Mouse (Mus musculus): ENCODE results near the gene Lrsam1. TPM values are rescaled to one million over a fixed set of nuclear protein-coding genes. Genes with fewer than 3 reads are reported as not detected.

Lrsam1 gene
- total and polyA plus RNA-seq, 3 experiments = 5.0 to 12.8 (median 9.5) TPM

GRCm38 (mm10) chr2:32908272-32908671 is 53.1 kb downstream of the Lrsam1 start:
- TF ChIP-seq CTCF (IDR thresholded peaks at IDR 0.05; ENCODE audit: low read depth, low read length) (no peak), GATA2 (IDR thresholded peaks at IDR 0.05; ENCODE audit: borderline replicate concordance, low read depth, low read length) (no peak), POLR2AphosphoS5 (IDR thresholded peaks at IDR 0.05; ENCODE audit: insufficient replicate concordance, low read depth, low read length) (no peak), GATA1 (IDR thresholded peaks at IDR 0.05; ENCODE audit: borderline replicate concordance, low read length) (no peak), TAL1 (conservative IDR thresholded peaks at IDR 0.05; ENCODE audit: low read depth, low read length) (no peak)
- Histone ChIP-seq H3K9me3 (replicated peaks) (no peaks in the 10 kb centered on the region), H3K36me3 (replicated peaks) (no peaks in the 10 kb centered on the region), H3K4me3 (ENCODE audit: low read depth, low read length) (no peak overlapping the region), H3K27me3 (ENCODE audit: insufficient read depth, low read length) (peaks cover 60% of the 10 kb centered on the region), H3K4me1 (ENCODE audit: insufficient read depth, low read depth, low read length) (peaks cover 4% of the 10 kb centered on the region; the same call in 1 of the 2 replicates)
- ATAC-seq (ENCODE audit: extremely low read depth, insufficient number of reproducible peaks, low FRiP score, poor library complexity, severe bottlenecking) (no peak), DNase-seq (ENCODE audit: low spot score) (no peak)

- DNase-seq (ENCODE audit: low spot score) (no peak), ATAC-seq (ENCODE audit: extremely low read depth, insufficient number of reproducible peaks, low FRiP score, poor library complexity, severe bottlenecking) (no peak)
- no peak for TF ChIP-seq TAL1 (conservative IDR thresholded peaks at IDR 0.05; ENCODE audit: low read depth, low read length)
- TF ChIP-seq POLR2AphosphoS5 (IDR thresholded peaks at IDR 0.05; ENCODE audit: insufficient replicate concordance, low read depth, low read length) = no peak
- TF ChIP-seq GATA2 (IDR thresholded peaks at IDR 0.05; ENCODE audit: borderline replicate concordance, low read depth, low read length) = no peak
- TF ChIP-seq CTCF (IDR thresholded peaks at IDR 0.05; ENCODE audit: low read depth, low read length) = no peak
- peaks cover 63% of the 10 kb centered on the region for H3K27me3 ChIP-seq (ENCODE audit: insufficient read depth, low read length)
- peaks cover 4% of the 10 kb centered on the region; the same call in 1 of the 2 replicates for H3K4me1 ChIP-seq (ENCODE audit: insufficient read depth, low read depth, low read length)
- no peak overlapping the region for H3K4me3 ChIP-seq (ENCODE audit: low read depth, low read length)
- H3K36me3 ChIP-seq (replicated peaks) = no peaks in the 10 kb centered on the region
- no peaks in the 10 kb centered on the region for H3K9me3 ChIP-seq (replicated peaks)
Observed at GRCm38 (mm10) chr2:32907442-32907841, 54.0 kb downstream of the Lrsam1 start.

- no peak for TF ChIP-seq GATA2 (IDR thresholded peaks at IDR 0.05; ENCODE audit: borderline replicate concordance, low read depth, low read length)
- no peak for TF ChIP-seq CTCF (IDR thresholded peaks at IDR 0.05; ENCODE audit: low read depth, low read length)
- TF ChIP-seq TAL1 (conservative IDR thresholded peaks at IDR 0.05; ENCODE audit: low read depth, low read length) = no peak
- no peak for TF ChIP-seq POLR2AphosphoS5 (IDR thresholded peaks at IDR 0.05; ENCODE audit: insufficient replicate concordance, low read depth, low read length)
- no peak for TF ChIP-seq GATA1 (IDR thresholded peaks at IDR 0.05; ENCODE audit: borderline replicate concordance, low read length)
- Histone ChIP-seq H3K4me3 (ENCODE audit: low read depth, low read length) (no peak overlapping the region), H3K27me3 (ENCODE audit: insufficient read depth, low read length) (peaks cover 73% of the 10 kb centered on the region), H3K4me1 (ENCODE audit: insufficient read depth, low read depth, low read length) (no peaks in the 10 kb centered on the region), H3K36me3 (replicated peaks) (no peaks in the 10 kb centered on the region), H3K9me3 (replicated peaks) (no peaks in the 10 kb centered on the region)
- no peak for ATAC-seq (ENCODE audit: extremely low read depth, insufficient number of reproducible peaks, low FRiP score, poor library complexity, severe bottlenecking)
- no peak for DNase-seq (ENCODE audit: low spot score)
Observed at GRCm38 (mm10) chr2:32905297-32905696, 56.1 kb downstream of the Lrsam1 start.

DNA sequence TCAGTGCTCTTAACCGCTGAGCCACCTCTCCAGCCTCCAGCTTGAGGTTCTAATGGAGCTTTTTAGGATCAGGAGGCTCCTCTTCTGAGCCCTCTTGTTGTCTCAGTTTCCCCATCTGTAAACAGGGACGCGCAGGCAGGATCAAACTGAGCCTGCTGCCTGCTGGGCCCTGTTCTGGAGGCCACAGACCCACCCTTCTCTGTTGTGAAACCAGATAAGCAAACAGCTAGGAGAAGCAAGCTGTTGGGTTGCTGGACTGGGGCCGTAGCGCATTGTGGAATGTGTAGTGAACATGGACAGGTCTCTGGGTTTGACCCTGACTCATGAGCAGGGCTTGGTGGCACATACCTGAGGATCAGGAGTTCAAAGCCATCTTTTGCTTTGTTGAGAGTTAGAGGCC is 56.8 kb downstream of the Lrsam1 start:
- DNase-seq (ENCODE audit: low spot score) (no peak), ATAC-seq (ENCODE audit: extremely low read depth, insufficient number of reproducible peaks, low FRiP score, poor library complexity, severe bottlenecking) (no peak)
- Histone ChIP-seq H3K4me1 (ENCODE audit: insufficient read depth, low read depth, low read length) (no peaks in the 10 kb centered on the region), H3K27me3 (ENCODE audit: insufficient read depth, low read length) (peaks cover 73% of the 10 kb centered on the region), H3K9me3 (replicated peaks) (no peaks in the 10 kb centered on the region), H3K36me3 (replicated peaks) (no peaks in the 10 kb centered on the region), H3K4me3 (ENCODE audit: low read depth, low read length) (no peak overlapping the region)
- TF ChIP-seq GATA1 (IDR thresholded peaks at IDR 0.05; ENCODE audit: borderline replicate concordance, low read length) = no peak
- TF ChIP-seq TAL1 (conservative IDR thresholded peaks at IDR 0.05; ENCODE audit: low read depth, low read length) = no peak
- no peak for TF ChIP-seq CTCF (IDR thresholded peaks at IDR 0.05; ENCODE audit: low read depth, low read length)
- TF ChIP-seq POLR2AphosphoS5 (IDR thresholded peaks at IDR 0.05; ENCODE audit: insufficient replicate concordance, low read depth, low read length) = no peak
- no peak for TF ChIP-seq GATA2 (IDR thresholded peaks at IDR 0.05; ENCODE audit: borderline replicate concordance, low read depth, low read length)

DNA sequence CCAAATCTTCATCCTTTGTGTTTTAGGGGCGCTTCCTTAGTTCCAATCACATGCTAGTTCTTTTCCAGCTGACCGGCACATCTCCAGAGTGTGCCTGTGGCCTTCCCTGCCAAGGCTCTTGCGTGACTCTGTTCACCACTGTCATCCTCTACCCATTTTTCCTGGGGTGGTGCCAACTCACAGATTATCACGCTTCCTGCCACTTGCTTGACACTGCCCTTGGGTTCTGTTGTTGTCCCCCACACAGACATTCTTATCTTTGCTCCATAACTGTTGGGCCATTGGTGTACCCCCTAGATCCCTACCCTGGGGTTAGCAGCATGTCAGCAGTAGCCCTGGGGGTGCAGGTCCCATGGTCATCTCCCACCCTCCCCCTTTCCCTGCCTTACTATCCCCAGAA is 57.9 kb downstream of the Lrsam1 start:
- H3K9me3 ChIP-seq (replicated peaks) = no peaks in the 10 kb centered on the region
- no peak for DNase-seq (ENCODE audit: low spot score)
- TF ChIP-seq GATA1 (IDR thresholded peaks at IDR 0.05; ENCODE audit: borderline replicate concordance, low read length) (no peak), CTCF (IDR thresholded peaks at IDR 0.05; ENCODE audit: low read depth, low read length) (no peak), POLR2AphosphoS5 (IDR thresholded peaks at IDR 0.05; ENCODE audit: insufficient replicate concordance, low read depth, low read length) (no peak), TAL1 (conservative IDR thresholded peaks at IDR 0.05; ENCODE audit: low read depth, low read length) (no peak), GATA2 (IDR thresholded peaks at IDR 0.05; ENCODE audit: borderline replicate concordance, low read depth, low read length) (no peak)

DNA sequence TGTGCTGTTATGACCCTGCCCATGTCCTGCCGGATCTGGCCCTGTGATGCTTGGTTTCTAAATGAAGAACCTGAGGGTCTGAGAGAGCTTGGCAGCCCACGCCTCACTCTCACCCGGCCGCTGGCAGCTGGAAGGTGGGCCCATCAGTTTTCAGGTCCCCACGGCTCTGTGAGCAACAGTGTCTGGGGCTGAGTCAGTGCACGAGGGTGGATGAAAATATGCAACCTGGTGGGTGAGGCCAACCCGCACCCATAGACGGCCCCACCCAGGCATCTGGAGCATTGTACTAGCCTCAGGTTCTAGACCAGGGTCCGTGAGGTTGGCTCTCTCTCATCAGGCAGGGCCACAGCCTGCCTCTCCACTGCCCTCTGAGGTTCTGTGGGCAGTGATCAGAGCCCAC is 59.3 kb downstream of the Lrsam1 start:
- peaks cover 7% of the 10 kb centered on the region for H3K4me1 ChIP-seq (ENCODE audit: insufficient read depth, low read depth, low read length)
- H3K27me3 ChIP-seq (ENCODE audit: insufficient read depth, low read length) = peaks cover 71% of the 10 kb centered on the region
- no peaks in the 10 kb centered on the region for H3K36me3 ChIP-seq (replicated peaks)
- H3K4me3 ChIP-seq (ENCODE audit: low read depth, low read length) = no peak overlapping the region
- TF ChIP-seq POLR2AphosphoS5 (IDR thresholded peaks at IDR 0.05; ENCODE audit: insufficient replicate concordance, low read depth, low read length) (no peak), CTCF (IDR thresholded peaks at IDR 0.05; ENCODE audit: low read depth, low read length) (no peak), GATA1 (IDR thresholded peaks at IDR 0.05; ENCODE audit: borderline replicate concordance, low read length) (no peak), GATA2 (IDR thresholded peaks at IDR 0.05; ENCODE audit: borderline replicate concordance, low read depth, low read length) (no peak), TAL1 (conservative IDR thresholded peaks at IDR 0.05; ENCODE audit: low read depth, low read length) (no peak)
- no peaks in the 10 kb centered on the region for H3K9me3 ChIP-seq (replicated peaks)
- ATAC-seq (ENCODE audit: extremely low read depth, insufficient number of reproducible peaks, low FRiP score, poor library complexity, severe bottlenecking) = no peak
- no peak for DNase-seq (ENCODE audit: low spot score)

More for the DNA sequence above, 57.9 kb downstream of the Lrsam1 start:
- peaks cover 71% of the 10 kb centered on the region for H3K27me3 ChIP-seq (ENCODE audit: insufficient read depth, low read length)
- no peaks in the 10 kb centered on the region for H3K4me1 ChIP-seq (ENCODE audit: insufficient read depth, low read depth, low read length)
- H3K4me3 ChIP-seq (ENCODE audit: low read depth, low read length) = no peak overlapping the region
- ATAC-seq (ENCODE audit: extremely low read depth, insufficient number of reproducible peaks, low FRiP score, poor library complexity, severe bottlenecking) = no peak
- no peaks in the 10 kb centered on the region for H3K36me3 ChIP-seq (replicated peaks)
